Mouse (Mus musculus) adrenal gland, postnatal 14 days (tissue): ENCODE measurements around the gene Med24. TPM values are rescaled to one million over a fixed set of nuclear protein-coding genes. Genes with fewer than 3 reads are reported as not detected.
"Not testable (repeated sequence)": the region's sequence is repeated elsewhere in the genome, so short reads cannot be mapped to it uniquely, and the experiment has no call there.

Source experiments
- DNase-seq: peaks from one replicate; pipeline ENCODE4 v3.0.0; 2021; ENCODE audit warnings: mixed read lengths
- total RNA-seq: library from RNA; stranded (reverse); gene quantifications from 2 replicates; pipeline ENCODE4 v1.2.3, GENCODE M21; 2021

Gene Med24
- total RNA-seq, 1 experiment from 2014 or later: 47.4 TPM

DNA sequence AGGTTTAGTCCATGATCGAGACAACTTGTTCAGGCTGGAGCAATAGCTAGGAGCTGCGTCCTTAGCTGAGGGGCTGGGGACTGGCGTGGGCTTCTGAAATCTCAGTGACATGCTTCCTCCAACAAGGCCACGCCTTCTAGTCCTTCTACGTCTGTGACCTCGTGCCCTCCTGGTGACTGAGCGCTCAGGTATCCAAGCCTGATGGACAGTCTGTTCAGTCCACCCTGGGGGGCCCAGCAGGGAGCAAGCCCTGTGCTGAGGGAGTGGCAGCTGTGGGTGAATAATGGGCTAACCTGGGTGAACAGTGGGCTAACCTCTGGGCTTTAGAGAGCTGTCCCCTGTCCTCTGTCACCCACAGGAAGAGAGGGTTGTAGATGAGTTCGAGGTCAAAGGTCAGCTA is 41.2 kb downstream of the Med24 start:
- DNase-seq: no peak

DNA sequence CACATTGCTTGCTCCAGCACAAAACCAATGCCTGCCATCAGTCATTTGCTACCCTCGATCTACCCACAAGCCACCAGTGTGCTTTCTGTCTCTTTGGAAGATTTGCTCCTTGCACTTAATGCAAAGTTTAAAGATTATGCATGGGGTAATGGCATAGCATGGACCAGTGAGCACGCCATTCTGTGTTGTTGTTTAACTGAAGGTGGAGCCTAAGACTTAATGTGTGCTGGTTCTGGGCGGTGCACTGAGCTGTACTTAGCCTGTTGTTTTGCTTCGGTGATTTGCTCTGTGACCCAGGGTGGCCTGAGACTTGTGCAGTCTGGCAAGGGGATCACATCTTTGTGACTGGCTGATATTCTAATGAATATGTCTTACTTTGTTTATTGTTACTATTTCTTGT is 42.3 kb downstream of the Med24 start:
- DNase-seq: no peak

DNA sequence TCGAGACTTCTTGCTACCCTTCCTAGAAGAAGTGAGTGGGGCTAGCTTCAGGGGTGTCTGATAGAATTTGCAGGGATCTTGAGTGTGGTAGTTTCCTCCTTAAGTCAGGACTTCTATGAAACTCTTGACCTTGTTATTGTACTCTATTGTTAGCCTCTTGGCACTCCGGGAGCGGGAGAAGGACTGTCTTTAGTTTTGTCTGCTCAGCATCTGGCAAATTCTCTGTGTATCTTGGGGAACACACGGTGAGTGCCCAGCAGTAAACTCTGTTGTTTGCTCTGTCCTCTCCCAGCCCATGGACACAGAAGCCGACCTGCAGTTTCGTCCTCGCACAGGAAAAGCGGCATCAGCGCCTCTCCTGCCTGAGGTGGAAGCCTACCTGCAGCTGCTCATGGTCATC is 43.6 kb downstream of the Med24 start:
- DNase-seq: no peak

- peak; percentile 35 for DNase-seq
These were observed 46.4 kb downstream of the Med24 start for GRCm38 (mm10) chr11:98682811-98683210.

- DNase-seq: peak; percentile 98
These were observed 47.2 kb downstream of the Med24 start, which contains the start of gene Psmd3 for GRCm38 (mm10) chr11:98681786-98682745. TSS of gene Psmd3 (plus strand) at chr11:98682554.

GRCm38 (mm10) chr11:98681186-98681585 is 48.0 kb downstream of the Med24 start:
- no peak for DNase-seq

DNA sequence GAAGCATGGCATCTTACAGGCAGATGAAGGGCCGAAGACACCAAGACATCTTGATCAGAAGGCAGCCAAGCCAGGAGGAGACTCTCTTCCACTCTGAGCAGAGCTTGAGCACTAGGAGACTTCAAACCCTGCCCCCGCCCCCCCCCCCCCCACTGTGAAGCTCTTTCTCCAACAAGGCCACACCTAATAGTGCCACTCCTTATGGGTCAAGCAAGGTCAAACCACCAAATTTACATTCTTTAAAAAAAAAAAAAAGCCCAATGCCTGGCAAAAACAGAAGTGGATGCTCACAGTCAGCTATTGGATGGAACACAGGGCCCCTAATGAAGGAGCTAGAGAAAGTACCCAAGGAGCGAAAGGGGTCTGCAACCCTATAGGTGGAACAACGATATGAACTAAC is 48.6 kb downstream of the Med24 start:
- DNase-seq: not testable (repeated sequence)

- DNase-seq: no peak
These were observed 49.2 kb downstream of the Med24 start for GRCm38 (mm10) chr11:98680023-98680422.

GRCm38 (mm10) chr11:98675829-98676363 is 53.3 kb downstream of the Med24 start:
- DNase-seq: no peak

- peak; percentile 79 for DNase-seq
These were observed 56.1 kb downstream of the Med24 start for GRCm38 (mm10) chr11:98673136-98673535.

- no peak for DNase-seq
These were observed 56.8 kb downstream of the Med24 start for GRCm38 (mm10) chr11:98672482-98672881.

- peak; percentile 41 for DNase-seq
These were observed 57.4 kb downstream of the Med24 start for GRCm38 (mm10) chr11:98671857-98672256.

DNA sequence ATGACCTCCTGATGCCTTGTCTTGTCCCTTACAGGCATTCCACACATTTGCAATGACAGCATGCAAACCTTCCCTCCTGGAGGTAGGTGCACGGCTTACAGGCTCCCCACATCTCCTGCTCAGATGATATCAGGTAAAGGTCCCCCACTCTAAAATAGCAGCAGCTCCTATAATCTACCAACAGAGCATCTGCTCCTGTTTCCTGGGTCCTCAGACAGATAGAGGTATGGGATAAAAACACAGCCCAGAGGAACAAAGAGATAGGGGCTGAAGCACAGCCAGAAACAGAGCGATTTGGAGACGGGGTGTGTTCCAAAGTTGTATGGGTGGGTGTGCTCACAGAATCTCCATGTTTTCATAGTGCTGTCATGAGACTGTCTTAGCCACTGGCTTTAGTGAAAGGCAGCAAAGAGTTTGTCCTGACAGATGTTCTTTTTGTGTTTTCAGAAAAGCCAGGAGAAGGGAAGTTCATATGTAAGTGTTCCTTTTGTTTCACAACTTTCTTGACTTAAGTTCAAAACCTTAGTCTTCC is 57.9 kb downstream of the Med24 start:
- DNase-seq: no peak

DNA sequence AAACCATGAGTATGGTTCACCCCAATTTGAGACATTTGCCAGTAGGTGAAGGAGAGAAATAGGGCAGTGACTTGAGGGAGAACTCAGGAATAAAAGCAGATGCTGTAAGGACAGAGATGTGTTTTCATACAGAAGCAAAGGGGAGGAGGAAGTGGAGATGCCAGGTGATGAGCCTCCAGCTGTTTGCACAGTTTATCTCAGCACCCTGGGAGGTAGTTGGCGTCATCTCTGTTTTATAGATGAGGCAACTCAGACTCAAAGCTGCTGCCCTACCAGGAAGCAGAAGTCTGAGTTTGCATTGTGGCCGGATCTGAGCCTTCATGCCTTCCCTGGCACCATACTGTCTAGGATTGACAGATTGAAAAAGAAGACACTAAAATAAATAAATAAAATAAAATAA is 60.3 kb downstream of the Med24 start:
- DNase-seq: no peak

- DNase-seq: no peak
These were observed 65.1 kb downstream of the Med24 start, which contains the start of gene Gsdma for GRCm38 (mm10) chr11:98664091-98664490. TSS of gene Gsdma (plus strand) at chr11:98664351.

- peak; percentile 55 for DNase-seq
These were observed 68.7 kb downstream of the Med24 start for GRCm38 (mm10) chr11:98660517-98660916.

- DNase-seq: peak; percentile 80
These were observed 74.2 kb downstream of the Med24 start for GRCm38 (mm10) chr11:98655076-98655475.

Other genes starting within 250 kb of the Med24 start
- gene Ikzf3, start 183.4 kb downstream of the Med24 start, total RNA-seq: 3.3 and 14.3 TPM in 2 replicates
- gene Zpbp2, start 178.3 kb downstream of the Med24 start, total RNA-seq: not detected in 2 replicates
- gene Ormdl3, start 142.1 kb downstream of the Med24 start, total RNA-seq: 141 and 150 TPM in 2 replicates
- gene Lrrc3c, start 131.1 kb downstream of the Med24 start, total RNA-seq: not detected in 2 replicates
- gene Gm12355, start 103.8 kb downstream of the Med24 start, total RNA-seq: 15.0 and 17.2 TPM in 2 replicates
- 25.4 and 31.6 TPM in 2 replicates for gene Gsdma3, start 103.1 kb downstream of the Med24 start, total RNA-seq
- gene Gsdma2, start 82.7 kb downstream of the Med24 start, total RNA-seq: 1.0 and 2.0 TPM in 2 replicates
- gene Gsdma, start 65.1 kb downstream of the Med24 start, total RNA-seq: 0.11 TPM in 1 of 2 replicates, not detected in the other
- gene Psmd3, start 46.9 kb downstream of the Med24 start, total RNA-seq: 114 TPM in 2 replicates
- gene Csf3, start 28.2 kb downstream of the Med24 start, total RNA-seq: not detected in 2 replicates
- gene Thra, start 11.2 kb upstream of the Med24 start, total RNA-seq: 106 and 124 TPM in 2 replicates
- 32.9 and 51.0 TPM in 2 replicates for gene Nr1d1, start 45.9 kb upstream of the Med24 start, total RNA-seq
- 88.5 and 88.7 TPM in 2 replicates for gene Msl1, start 66.1 kb upstream of the Med24 start, total RNA-seq
- gene Casc3, start 75.5 kb upstream of the Med24 start, total RNA-seq: 37.8 and 38.8 TPM in 2 replicates
- 0.79 and 0.93 TPM in 2 replicates for gene Rapgefl1, start 107.3 kb upstream of the Med24 start, total RNA-seq
- 16.6 and 21.3 TPM in 2 replicates for gene Wipf2, start 134.2 kb upstream of the Med24 start, total RNA-seq
- 3.5 and 5.8 TPM in 2 replicates for gene Cdc6, start 178.4 kb upstream of the Med24 start, total RNA-seq
- gene Rara, start 198.4 kb upstream of the Med24 start, total RNA-seq: 24.5 and 29.3 TPM in 2 replicates